Mouse (Mus musculus) kidney, adult 11 months (tissue): Measurements from ENCODE around the gene Mllt3.

Experiments used
- DNase-seq: peaks from one replicate; pipeline ENCODE4 v3.0.0; 2022

Mllt3 gene

GRCm38 (mm10) chr4:87866564-87866963, 166.6 kb downstream of the Mllt3 start:
- DNase-seq = no peak

GRCm38 (mm10) chr4:87865848-87866247, 167.3 kb downstream of the Mllt3 start:
- DNase-seq = no peak

DNA sequence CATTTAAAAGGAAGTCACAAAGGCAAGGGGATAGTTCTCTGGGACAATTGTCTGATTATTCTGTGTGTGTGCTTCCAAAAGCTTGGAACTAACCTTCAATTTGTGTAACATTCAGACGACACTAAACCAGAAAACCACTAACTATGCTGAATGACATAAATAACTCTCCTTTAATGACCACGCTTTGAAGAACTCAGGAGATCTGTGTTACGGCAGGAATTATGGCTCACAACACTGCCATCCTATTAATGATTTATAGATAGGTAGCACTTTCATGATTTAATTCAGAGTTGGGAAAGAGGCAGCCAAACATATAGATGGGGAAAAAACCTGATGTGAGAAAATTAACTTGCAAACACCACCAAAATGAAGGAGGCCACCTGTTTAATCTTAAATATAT, 168.1 kb downstream of the Mllt3 start:
- no peak for DNase-seq

DNA sequence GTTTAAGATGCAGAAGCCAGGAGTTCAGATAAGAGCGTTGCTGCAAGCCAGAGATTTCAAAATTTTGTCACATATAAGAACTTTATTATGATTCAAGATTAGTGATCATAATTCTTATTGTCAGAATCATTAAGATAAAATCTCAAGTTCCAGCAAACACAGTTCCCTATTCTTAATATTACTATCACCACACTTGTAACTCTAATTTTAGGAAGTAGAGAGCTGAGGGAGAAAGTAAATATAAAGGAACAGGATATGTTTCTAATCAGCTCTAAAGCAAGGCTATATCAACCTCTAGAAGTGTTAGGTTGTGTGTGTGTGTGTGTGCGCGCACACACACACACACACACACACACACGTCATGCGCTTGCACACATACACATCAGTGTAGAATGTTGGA, 170.0 kb downstream of the Mllt3 start:
- no peak for DNase-seq

DNA sequence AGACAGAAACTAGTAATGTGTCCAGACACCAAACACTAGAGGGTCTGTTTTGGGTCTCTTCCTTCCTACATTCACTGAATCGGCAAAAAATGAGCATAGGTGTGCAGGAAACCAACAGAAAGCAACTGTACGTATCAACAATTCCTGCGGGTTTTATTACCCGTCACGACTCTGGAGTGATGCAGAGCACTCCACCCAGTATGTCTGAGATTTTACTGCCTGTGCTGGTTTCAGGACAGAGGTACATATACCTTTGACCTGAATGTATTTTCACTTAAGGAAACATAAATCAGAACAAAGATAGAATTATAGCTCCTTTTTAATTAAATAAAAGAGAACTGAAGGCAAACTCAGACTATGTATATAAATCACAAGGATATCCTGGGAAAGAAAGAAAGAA, 172.4 kb downstream of the Mllt3 start:
- DNase-seq = no peak

- no peak for DNase-seq
Measured at GRCm38 (mm10) chr4:87859148-87859547, 174.0 kb downstream of the Mllt3 start.

- no peak for DNase-seq
Measured at GRCm38 (mm10) chr4:87857982-87858381, 175.2 kb downstream of the Mllt3 start.

DNA sequence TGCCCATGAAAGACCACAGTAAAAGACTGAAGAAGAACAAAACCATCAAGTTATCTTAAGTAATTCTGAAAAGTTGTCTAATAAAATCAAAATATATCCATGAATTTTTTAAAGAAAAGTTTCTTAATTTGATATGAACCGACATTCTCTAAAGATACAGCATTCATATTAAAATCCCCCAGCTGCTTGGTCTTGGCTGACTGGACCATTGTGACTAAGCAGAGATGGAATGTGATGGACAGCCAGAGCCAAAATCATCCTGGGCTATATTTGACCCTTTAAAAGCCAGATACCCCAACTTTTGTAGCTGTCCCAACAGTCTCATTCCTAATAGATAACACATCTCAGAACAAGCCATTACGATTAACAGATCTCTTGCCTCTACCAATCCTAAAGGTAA, 180.7 kb downstream of the Mllt3 start:
- DNase-seq = no peak

GRCm38 (mm10) chr4:87850051-87850450, 183.1 kb downstream of the Mllt3 start:
- no peak for DNase-seq

- no peak for DNase-seq
Measured at GRCm38 (mm10) chr4:87844668-87845210, 188.4 kb downstream of the Mllt3 start.

DNA sequence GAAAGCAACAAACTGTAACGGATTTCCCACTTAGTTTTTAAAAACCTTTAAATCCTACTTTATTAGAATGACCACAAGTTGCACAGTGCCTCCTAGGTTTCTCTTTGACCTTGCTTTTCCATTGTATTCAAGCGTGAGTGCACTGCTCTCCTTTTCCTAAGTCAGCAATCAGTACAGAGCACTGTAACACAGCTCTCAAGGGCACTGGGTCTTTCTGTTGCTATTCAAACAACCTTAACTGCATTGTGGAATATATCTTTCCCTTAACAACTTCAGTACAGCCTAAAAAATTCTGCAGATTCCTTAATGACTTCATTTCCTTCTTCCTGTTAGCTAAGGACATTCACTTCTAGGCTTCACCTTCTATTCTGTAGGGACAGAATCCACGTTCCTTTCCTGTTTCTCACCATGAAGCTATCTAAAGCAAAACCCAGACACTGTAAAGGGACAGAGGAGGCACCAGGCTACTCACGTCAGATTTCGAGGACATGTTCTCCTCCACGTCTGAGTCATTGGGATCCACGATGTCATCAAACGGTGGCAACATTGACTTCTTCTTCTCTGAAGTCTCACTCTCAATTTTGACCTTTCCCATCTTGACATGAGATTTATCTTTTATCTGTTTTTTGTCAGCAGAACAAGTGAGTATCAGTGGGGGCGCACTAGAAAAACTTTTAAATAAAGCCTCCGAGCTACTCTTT, 192.8 kb downstream of the Mllt3 start:
- DNase-seq = no peak

GRCm38 (mm10) chr4:87838716-87839115, 194.4 kb downstream of the Mllt3 start:
- DNase-seq = no peak

DNA sequence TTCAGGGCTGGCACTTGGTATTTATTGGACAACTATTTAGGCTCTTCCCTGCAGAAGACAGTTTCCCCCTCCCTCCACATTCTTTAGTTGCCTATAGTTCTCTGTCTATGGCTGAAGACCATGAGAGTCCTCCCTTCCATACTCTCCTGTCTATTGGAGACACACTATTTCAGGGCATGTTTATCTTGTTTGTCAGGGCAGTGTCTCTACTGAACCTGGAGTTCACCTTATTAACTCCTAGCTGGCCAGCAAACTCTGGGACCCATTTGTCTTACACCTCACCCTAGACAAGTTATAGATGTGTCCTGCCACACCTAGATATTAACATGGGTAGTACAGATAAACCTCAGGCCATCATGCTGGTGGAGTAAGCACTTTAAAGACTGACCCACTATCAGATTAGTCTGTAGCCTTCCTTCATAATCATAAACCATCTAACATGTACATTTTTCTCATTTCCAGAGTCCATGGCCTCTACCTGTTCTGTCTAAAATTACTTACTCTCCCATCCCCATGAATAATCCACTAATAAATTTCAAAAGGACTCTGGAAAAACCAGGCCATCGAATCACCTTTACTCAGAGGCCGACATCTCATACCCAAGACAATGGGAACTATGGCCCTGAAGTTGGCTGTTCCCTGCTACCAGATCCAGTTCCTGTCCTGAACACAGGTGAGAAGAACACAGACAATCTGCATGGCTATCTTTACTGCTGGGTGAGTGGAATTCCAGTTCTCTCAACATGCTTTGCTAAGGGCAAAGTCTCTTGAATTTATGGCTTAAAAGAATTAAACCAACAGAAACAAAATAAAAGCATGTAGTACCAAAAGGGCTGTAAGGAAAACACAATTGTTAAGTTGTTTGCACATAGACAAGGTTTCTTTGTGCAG, 195.4 kb downstream of the Mllt3 start:
- DNase-seq = no peak

- no peak for DNase-seq
Measured at GRCm38 (mm10) chr4:87836257-87836656, 196.9 kb downstream of the Mllt3 start.

DNA sequence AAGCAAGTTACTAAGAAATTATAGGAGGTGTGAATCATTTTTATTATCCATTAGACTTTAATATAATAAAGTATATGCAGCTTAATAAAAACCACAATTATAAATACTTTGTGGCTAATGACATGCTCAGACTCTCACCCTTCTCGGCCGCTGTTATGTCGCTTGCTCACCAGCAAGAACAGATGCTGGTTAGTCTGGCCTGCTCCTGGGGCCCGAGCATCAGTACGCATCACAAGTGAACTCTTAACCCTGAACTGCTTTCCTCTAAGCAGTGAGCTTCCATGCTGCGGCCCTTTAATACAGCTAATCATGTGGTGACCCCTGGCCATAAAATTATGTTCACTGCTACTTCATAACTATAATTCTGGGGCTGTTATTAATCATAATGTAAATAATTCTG, 198.0 kb downstream of the Mllt3 start:
- no peak for DNase-seq

DNA sequence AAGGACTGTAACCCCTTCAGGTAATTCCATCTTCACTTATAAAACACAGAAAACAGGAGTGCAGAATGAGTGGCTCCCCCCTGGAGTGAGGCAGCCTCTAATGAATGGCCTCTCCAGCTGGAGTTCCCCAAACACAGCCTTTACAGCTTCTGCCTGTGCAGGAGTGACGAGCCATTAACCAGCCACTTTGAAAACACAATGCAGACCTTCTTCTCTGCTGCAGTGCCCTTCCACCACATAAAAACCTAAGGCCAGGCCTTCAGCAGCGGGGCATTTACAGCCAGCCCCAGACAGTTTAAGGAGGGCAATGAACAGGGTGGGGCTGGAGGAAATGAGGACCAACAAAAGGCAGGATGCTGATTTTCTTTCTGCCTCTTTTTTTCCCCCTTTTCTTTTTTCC, 198.9 kb downstream of the Mllt3 start:
- no peak for DNase-seq

DNA sequence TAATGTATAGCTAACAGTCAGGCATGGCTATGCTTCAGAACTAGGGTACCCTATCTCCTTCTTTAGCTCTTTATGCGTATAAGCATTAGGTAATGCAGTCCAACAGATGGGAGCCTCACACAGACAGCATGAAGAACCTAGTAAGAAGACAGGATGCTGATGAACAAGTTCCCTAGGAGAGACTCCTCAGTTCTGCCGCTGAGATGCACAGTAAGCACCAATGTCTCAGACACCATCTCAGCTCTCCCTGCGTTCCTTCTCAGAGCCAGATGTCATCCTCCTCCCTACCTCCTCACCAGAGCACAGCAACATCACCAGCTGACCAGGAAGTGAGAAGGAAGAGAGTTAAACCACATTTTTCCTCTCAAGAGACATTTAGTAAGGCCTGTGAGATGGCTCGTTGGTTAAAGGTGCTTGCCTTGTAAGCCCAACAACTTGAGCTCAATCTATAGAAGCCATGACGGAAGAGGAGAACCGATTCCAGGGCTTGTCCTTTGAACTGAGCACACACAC, 202.3 kb downstream of the Mllt3 start:
- no peak for DNase-seq

DNA sequence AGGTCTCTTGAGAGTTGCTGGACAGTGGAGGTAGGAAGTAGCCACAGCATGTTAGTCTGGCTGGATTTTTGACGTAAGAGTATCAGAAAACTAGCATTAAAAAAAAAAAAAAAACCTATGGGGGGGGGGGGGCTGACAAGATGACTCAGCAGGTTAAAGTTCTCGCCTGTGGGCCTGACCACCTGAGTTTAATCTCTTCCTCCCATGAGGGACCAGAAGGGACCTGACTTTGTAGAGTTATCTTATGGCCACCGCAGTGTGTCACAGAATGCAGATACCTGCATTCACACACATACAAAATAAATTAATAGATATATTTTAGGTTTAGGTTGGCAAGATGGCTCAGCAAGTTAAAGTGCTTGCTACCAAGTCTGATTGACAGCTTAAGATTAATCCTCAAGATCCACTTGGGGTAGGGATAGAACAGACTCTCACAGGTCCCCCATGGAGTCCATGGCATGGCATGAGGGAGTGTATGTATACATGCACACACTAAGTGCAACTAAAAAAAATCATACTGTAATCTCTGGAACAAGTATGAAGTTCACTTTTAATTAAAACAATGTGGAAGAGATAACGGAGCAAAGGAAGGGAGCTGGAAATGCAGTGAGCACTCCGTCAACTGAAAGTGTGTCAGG, 203.6 kb downstream of the Mllt3 start:
- DNase-seq = no peak

DNA sequence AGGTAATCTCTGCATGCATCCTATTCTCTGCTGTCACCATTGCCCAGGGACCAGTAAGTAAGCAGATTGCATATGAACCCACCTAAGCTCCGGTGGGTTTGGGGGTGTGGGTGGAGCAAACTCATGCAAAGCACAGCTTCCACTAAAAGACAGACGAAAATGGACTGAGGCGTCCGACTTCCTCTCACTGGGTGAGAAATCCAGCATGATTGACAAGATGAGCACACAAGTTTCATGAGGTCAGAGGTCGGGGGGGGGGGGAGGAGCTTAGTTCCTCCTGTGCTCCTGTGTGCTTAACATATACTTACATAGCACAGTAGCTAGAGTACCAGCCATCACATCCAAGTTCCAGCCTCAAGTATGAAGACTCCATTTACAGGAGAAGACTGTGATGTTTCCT, 206.8 kb downstream of the Mllt3 start:
- DNase-seq = no peak

- no peak for DNase-seq
Measured at GRCm38 (mm10) chr4:87823623-87824022, 209.5 kb downstream of the Mllt3 start.

DNA sequence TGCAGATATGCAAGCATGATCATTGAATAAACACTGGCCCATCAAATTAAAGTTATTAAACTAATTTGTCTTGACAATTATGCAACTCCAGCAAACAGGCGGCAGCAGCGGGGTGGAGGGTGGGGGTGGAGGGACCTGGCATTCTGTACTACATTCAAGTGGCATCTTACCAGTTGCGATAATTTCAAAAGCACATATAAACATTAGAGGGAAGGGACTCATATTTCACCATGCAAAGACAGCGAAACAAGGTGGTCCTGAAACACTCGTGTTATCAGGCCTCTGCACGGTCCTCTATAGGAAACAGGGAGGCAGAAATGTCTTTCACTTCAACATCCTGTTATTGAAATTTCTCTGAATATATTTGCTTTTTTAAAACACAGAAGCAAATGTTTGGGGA, 210.0 kb downstream of the Mllt3 start:
- DNase-seq = no peak

DNA sequence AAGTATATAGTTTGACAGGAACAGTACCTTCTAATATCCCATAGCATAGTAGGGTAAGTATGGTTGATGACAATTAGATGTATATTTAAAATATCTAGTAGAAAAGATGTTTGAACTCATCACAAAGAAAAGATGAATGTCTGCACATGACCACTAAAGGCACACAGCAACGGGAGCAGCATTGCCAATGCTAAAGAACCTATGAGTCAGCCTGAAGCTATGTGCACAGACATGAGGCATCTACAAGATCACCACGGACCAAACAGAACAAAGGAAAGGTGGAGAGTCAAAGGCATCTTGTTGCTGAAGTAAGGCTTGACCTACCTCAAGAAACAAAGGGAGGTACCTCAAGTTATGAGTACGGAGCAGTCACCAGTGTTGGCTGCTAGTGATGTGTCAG, 212.3 kb downstream of the Mllt3 start:
- DNase-seq = no peak

DNA sequence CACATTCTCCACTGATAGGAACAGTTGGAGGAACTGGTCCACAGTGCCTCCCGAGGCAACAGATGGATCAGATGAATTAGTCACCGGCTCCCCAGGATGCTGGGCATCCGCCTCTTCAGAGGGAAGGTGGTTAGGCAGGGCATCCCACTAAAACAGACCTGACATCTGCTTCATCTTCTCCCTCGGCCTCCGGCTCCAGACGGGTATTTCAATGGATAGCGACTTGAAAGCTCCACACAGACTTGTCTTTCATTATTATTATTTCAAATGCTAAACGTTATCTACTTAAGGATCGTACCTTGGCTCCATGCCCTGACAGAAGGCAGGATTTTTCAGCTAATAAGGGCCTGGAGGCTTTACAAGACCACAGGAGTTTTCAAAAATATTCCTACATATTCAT, 214.0 kb downstream of the Mllt3 start:
- DNase-seq = no peak
